Mouse (Mus musculus) yolk sac, embryonic 10.5 days (tissue): ENCODE measurements at regions not wholly inside any gene's neighbourhood (a gene's known extent, or its start where the extent isn't known, plus 50 kb on each side); places are given as distances from the start of the nearest gene placed in this dataset.
A peak's percentile ranks its signal among the peaks of the same experiment; 100 is the strongest.

Experiments used
- DNase-seq: peaks from one replicate; pipeline ENCODE4 v3.0.0-alpha.2; 2017; ENCODE audit warnings: low spot score

DNA sequence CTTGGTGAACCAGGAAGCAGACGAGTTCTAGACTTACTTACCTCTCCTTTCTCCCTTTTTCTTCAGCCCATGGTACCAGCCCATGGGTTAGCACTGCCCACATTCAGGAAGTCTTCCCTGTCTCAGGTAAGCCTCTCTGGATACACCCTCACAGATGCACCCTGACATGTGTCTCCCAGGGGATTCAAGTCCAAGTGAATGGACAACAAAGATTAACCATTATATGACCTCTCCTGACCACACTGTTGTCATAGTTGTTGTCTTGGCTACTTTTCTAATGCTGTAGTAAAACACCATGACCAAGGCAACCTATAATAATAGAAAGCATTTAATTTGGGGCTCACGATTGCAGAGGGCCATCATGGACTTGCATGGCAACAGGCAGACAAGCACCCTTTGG is 98.8 kb upstream of the Vash1 start:
- DNase-seq, result no peak

DNA sequence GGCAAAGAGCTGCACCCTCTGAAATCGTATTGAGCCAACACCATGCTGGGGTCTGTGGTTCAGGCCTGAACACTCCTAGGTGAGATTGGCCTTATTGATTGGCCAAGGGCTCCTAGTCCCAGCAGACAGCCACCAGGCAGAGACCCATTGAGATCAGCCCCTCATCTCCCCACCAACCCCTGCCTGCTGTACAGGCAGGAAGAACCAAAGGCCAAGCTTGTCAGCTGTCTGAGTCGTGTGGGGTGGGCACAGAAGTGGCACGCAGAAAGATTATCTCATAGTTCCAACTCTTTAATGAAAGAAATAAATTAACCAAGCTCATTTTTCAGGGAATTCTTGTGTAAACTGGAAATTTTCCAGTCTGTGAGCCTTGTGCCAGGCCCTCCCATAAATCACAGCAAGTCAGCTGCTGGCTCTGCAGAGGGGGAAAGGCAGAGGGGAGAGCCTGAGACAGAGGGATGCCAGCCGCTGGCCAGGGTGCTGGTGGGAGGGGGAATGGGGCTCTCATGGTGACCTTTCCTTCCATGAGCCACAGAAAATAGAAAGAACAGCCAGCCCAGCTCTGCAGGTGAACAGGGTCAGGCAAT is 98.3 kb upstream of the Vash1 start:
- DNase-seq, result peak; percentile 1

DNA sequence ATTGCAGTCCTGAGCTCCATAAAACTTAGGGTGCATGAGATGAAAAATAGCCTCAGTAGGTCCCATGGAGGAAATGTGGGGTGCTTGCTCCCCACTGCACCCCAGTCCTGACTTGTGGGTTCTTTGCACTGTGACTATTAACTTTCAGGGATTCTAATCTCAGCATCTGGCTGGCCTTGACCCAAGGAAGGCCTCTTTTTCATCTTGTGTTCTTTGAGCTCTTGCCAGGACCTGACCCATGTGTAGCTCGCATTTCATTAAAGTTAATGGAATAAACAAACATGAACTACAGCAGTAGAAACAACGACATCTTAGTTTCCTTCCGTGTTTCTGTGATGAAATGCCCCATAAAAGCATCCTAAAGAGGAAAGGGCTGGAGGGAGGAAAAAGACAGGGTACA is 96.4 kb upstream of the Vash1 start:
- no peak for DNase-seq

DNA sequence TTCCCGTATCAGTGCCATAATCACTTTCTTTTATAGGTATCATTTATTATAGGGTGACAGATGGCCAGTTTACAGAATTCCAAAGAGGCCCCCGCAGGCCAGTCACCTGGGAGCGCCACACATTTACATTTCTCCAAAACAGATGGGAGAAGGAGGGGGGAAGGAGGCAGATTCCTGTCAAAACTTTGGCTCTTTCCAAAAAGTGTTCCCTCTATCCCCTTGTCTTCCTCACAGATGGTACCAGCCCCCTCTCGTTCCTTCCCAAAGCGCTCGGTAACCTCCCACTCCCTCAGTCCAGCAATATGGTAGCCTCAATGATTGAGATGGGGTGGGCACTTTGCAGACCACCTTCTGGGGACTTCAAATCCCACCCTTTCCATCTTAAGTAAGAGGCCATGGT is 90.5 kb upstream of the Vash1 start:
- DNase-seq, result no peak

DNA sequence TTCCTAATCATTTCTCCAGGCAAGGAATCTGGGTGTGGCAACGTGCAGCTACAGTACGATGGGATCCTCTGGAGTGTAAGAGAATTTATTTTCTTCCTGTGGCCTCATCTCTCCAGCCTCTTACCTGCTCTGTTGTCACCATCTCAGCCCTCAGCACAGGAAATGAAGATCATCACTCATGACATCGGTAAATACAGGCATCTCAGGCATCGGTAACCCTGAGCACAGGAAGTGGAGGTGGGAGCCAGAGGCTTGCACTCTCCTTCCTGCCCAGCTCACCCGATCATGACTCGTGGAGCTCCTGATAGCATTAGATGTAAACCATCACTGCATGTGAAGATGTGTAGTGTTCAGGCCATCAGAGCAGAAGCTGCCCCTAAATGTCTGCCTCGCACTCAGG is 86.0 kb upstream of the Vash1 start:
- no peak for DNase-seq

DNA sequence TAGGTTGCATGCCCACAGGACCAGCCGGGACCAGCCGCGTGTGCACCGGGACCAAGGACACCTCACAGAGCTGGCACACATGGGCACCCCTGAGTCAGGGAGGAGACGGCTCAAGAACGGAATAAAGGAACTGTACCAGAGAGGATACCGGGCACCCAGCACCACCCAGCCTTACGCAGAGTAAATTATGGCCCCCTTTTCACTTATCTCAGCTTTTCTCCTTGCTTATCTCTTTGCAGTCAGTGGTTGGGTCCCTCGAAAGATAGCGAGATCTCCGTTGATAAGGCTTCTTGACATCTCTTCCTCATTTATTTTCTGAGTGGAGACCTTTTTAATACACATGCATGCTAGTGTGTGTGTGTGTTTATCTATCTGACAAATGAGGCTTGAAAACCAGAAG is 83.9 kb upstream of the Vash1 start:
- DNase-seq, result no peak

DNA sequence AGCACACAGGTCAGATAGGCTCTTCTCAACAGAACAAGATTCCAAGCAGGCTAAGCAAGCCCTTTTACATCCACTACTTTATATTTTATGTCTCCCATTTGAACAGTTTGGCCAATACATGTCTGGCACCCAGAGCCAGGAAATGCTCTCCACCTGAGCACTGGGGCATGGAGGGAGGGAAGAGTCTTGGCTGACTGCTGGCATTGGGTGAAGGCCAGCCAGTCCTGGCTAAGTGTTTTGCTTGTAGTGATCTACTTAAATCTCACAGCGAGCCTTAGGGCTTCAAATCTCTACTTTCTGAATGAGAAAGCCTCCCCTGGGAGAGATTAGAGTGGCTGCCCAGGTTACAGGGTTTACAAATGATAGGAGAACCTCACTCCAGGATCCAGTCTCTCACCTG is 78.5 kb upstream of the Vash1 start:
- no peak for DNase-seq

DNA sequence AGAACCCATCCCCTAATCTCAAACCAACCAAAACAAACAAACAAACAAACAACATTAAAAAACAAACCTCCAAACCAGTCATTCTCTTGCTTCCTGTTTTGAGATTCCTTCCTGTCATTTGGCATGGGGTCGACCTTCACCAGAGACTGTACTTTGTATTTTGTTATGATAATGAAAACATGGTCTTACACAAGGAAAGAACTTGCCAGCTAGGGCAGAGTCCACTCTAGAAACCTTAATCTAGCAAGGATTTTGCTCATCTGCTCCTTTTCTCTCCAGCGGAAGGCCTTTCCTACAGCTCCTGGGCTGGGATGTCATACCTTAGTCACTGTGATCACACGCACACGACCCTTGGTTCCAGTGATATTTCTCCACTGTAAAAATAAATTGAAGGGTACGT is 75.0 kb upstream of the Vash1 start:
- no peak for DNase-seq

DNA sequence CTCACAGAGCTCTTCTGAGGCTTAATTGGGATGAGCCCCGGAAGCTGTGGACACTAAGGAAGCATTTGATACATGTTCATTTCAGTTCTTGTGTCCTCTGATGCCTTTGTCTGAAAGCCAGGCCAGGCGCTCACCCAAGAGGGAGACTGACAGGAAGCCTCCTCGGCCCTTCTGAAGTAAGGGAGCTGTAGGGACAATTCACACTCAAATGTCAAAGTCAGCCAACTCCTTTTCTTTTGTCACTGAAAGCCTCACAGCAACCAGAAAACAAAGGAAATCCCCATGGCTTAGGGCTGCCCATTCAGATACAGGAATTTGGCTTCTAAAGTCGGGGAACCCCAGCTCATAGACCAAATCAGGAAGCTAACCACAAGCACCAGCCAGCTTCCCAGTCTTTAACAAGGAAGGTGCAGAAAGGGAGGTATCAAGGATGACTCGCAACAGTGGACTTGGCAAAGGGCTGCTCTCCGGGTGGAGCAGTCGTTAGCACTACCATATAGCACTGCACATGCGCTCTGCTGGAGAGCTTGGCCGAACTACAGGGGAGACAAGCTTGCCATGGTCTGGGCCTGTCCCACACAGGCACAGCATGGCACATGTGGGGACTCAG is 66.0 kb upstream of the Vash1 start:
- no peak for DNase-seq

DNA sequence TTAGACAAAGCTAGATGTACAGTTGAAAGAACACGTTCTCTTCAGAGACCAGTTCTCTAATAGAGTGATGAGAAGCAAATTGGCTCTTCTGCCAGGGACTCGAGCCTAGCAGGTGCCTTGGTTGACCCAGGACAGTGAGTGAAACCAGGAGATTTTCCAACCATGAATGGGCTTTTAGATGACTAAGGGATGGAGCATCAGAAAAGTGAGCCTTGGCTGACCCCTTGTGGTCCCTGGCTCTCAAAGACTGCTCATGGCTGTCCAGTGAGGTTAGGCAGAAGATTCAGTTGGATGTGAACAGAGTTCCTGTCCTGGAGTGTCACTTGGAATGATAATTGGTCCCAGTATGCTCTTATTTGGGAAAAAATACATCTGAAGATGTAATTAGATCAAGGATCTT is 64.3 kb upstream of the Vash1 start:
- no peak for DNase-seq

DNA sequence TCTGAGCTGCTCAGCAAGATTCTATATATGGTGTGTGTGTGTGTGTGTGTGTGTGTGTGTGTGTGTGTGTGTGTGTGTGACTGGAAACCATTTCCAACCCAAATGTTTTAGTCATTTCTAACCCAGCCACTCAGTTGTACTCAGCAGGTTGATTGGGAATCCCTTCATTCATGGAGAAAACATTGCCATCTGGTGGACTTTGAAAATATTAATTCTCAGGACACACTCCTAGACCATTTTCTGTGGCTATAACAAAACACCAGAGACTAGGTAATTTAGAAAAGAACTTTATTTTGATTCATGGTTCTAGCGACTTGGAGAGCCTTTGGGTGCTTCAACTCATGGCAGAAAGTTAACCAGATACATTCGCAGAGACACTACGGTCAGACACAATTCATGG is 62.2 kb upstream of the Vash1 start:
- DNase-seq, result no peak

DNA sequence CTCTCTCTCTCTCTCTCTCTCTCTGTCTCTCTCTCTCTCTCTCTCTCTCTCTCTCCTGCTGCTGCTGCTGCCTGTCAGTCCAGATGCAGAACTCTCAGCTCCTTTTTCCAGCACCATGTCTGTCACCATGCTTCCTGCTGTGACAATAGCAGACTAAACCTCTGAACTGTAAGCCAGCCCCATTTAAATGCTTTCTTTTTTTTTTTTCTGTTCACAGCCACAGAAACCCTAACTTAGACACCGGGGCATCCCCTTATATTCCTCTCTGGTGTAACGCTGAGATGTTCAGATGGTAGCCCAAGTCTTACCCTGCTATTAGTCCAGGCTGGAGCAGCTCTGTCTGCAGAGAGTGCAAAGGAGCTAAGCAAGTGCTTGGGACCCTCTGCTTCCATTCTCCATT is 54.3 kb upstream of the Vash1 start:
- no peak for DNase-seq

DNA sequence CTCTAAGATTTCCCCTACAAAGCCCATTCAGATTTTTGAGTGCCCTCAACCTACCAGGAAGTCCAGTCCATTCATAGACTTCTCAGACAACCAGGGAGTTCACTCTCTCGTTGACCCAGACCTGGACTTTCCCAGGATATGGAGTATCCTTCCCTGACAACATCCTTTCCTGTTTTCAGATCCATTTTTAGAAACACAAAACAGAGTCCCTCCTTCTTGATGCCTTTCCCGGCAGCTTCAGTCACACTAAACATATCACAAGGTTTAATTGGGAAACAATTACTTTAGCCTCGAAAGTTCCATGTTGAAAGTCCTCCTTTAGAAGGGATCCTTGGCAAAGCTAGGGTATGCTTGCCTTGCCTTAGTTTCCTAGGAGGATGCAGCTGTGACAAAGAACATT is 51.8 kb upstream of the Vash1 start:
- peak; percentile 3 for DNase-seq

DNA sequence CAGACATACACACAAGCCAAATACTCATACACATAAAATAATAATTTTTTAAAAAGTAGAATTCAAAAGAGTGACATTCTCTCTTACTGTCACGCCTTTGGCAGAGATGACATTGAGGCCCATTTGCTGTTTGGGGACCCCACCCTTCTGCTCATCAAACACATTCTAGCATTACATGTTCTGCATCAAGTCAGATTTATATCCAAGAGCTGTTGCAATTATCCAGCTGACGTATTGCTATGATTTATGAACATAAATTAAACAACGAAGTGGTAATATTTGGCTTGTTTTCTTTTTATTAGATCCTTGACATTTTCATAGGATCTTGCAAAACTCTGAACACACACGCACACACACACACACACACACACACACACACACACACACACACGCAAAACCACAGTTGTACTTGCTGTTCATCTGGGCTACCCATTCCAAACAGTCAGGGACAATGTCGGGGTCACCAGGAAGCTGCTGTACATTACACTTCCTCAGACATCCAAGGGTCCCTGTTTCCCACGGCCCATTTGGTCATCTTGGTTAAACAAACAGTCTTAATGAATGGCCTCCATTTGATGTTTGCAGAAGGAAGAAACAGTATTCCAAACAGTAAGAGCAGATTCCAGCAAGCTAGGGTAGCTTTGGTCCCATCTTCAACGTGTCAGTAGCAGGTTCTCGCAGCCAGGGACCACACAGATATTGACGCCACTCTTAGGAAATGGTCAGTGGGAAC is 50.3 kb upstream of the Vash1 start:
- DNase-seq, result no peak
